Mouse (Mus musculus) liver, embryonic 14.5 days (tissue): ENCODE measurements around the gene Col5a2.

ENCODE experiments used
- CTCF ChIP-seq: IDR thresholded peaks from 2 replicates; pipeline ENCODE4 v1.5.1; 2016; ENCODE audit warnings: antibody characterized with exemption, low read depth, control low read depth
- EP300 ChIP-seq: IDR thresholded peaks from 2 replicates; pipeline ENCODE4 v1.6.1; 2016; ENCODE audit warnings: antibody characterized with exemption, low read depth

- TF ChIP-seq EP300 (no peak), CTCF (no peak)
Measured at GRCm38 (mm10) chr1:45472751-45473150, 30.3 kb downstream of the Col5a2 start.
